Mouse (Mus musculus) heart, adult 9 months (tissue): ENCODE measurements around the gene Fosl1.

ENCODE experiments used
- DNase-seq, 2 experiments: peaks; one replicate each; pipeline ENCODE4 v3.0.0; 2022; ENCODE audit warnings: low spot score in 2 of 2

Fosl1 gene

DNA sequence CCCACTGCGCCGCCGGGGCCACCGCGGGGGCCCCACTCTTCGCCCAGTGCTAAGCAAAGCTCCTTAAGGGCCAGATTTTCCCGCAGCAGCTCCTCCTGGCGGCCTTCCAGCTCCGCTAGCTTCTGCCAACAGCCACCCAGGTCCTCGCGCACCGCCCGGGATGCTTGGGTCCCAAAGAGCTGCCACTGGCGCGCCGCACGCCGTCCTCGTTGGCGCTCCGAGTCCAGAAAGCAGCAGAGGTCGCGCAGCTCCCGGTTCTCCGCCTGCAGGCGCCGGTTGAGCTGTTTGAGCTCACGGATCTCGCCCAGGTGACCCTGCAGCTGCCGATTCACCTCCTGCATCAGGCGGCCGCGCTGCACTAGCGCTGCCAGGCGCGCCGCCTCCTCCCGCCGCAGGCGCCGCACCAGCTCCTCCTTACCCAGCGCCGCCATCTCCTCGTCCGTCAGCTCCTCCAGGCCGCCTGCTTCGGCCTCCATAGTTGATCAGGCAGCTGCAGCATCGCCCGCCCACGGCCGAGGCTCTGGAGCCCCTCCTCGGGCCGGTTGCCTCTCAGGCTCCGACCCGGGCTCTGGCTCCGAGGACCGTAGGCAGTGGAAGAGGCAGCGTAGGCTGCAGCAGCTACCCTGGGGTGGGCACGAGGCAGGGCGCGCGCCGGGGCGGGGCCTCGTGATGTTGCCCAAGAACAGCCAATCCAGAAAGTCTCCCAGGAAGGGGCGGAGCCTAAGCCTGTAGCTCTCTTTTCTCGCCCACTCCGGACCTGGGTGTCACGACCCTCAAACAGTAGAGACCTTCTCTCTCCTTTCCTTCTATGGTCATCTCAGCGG is 9.8 kb downstream of the Fosl1 start:
- peak; percentile 97 to 98 for DNase-seq

DNA sequence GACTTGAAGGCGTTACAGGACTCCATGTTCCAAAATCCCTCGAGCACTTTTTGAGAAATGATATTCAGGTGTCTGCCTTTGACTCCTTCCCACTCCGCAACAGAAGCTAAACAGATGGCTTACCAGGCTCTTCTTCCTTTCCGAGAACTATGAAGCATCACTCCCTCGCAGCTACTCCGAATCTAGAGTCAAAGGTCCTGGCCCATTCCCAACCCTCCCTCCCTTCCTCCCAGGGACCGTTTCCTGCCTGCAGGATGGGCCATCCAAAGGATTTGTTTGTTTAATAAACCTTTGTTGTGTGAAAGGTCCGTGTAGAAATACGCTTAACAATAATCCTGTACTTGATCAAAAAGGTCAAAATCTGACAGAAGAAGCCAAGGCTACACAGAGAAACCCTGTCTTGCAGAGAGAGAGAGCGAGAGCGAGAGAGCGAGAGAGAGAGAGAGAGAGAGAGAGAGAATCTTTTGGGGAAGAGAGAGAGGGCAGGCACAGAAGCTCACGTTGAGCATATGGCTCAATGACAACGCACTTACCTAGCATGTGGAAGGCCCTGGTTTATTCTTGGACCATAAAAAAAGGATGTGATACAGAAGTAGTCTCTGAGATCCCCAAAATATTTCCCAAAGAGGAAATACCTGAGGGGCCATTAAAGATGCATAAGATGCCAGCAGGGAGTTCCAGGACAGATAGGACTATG is 10.5 kb downstream of the Fosl1 start, which contains the start of gene Ccdc85b:
Gene Ccdc85b, minus strand, starts transcription at position 149 of the 697 bp plus-strand sequence.
- DNase-seq, result no peak

- no peak for DNase-seq
Measured at GRCm38 (mm10) chr19:5459019-5459418, 11.7 kb downstream of the Fosl1 start.

DNA sequence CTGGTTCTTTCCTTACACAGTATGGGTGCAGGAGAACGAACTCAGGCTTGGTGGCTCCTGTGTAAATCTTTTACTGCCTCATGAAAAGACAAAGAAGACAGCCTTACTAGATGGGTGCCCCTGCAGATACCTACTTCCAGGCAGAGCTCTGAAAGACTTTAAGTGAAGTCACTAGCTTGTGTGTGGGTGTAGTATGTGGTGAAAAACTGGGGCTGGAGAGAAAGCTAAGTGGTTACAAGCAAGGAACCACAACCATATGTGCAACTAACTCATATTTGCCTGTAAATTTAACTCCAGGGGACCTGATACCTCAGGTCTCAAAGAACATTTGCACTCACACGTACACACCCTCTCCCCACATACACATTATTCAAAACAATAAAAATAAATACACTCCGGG is 12.5 kb downstream of the Fosl1 start:
- DNase-seq, result no peak

GRCm38 (mm10) chr19:5460465-5460911 is 13.1 kb downstream of the Fosl1 start, which contains the start of gene Fibp:
Gene Fibp (plus strand): TSS chr19:5460615.
- peak; percentile 87 to 88 for DNase-seq

DNA sequence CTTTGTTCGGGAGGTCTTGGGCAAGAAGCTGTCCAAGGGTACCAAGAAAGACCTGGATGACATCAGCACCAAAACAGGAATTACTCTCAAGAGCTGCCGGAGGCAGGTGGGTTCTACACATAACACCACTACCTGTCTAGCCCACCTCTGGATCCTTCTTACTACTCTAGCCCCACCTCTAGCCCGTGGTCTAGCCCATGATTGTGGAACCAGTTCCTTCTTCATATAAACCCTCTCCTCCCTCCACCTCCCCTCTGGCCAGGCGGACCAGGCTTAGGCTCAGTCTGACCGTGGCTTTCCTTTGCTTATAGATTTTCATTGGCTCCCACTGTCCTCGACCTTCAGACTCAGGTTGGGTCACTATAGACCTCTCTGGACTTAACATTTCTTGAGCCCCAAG is 14.1 kb downstream of the Fosl1 start:
- no peak for DNase-seq

GRCm38 (mm10) chr19:5463212-5463611 is 15.9 kb downstream of the Fosl1 start:
- no peak for DNase-seq

DNA sequence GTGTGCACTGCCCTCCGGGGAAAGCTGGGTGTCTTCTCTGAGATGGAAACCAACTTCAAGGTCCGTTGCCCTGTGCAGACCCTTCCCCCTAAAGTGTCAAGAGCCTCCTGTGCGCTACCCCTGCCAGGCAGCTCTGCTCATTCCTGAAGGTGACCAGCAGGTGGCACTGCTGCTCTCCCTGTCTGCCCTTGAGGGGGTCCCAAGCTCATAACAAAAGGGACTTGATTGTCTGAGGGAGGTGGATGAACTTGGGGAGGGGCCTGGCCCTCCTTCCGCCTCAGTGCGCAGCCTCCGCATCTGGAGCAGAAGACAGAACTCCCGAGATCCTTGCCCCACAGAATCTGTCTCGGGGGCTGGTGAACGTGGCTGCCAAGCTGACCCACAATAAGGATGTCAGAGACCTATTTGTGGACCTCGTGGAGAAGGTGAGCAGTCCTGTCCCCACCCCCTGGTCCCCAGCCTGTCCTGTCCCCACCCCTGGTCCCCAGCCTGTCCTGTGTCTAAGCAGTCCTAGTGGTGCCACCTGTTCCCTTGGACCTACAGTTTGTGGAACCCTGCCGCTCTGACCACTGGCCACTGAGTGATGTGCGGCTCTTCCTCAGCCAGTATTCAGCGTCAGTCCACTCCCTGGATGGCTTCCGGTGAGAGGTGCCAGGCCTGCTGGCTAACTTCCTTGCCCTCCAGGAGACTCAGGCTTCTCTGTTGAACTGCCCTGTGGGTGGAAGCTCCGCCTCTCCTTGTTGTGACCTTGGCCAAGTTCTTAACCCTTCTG is 16.6 kb downstream of the Fosl1 start:
- DNase-seq, result peak in 1 of 2 experiments; percentile 42

DNA sequence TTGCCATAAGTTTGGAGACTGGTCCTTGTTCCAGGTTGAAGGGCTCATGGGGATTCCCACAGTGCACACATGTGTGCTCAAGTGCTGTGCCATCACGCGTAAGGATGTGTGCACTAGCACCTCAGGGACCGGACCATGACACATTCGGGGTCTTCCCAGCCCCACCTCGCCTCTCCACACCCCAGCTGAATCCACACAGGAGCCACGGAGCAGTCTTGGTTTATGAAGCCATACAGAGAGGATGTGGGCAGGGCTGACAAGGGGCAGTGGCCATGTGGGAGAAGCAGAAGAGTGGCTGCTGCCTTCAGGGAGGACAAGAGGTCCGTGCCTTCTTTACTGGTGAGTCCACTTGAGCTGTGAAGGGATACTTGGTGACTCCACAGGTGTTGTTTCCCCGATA is 17.7 kb downstream of the Fosl1 start:
- DNase-seq, result no peak

DNA sequence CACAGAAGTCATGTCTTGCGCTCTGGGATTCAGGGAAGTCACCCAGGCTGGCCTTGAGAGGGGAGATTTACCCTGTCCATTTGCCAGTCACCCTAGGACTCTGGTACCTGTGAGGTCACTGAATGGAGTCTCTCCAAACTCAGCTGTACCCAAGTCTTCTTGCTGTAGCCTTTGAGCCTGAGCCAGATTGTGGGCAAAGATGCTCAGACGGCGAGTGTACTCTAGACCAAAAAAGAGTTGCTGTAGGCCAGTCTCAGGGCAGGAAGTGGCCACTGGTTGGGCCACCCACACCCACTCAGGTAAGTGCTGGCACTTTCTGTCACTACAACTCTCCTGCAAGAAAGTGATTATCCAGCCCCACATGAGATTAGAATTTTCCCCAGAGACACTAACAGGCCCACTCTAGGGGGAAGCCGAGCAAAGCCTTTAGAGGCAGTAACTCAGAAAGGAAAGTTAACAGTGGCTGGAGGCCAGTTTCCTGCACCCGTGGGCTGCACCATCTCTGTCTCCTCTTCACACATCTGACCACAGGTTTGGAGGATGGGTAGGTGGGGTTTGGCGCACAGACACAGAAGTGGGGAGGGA is 19.7 kb downstream of the Fosl1 start:
- DNase-seq, result no peak

DNA sequence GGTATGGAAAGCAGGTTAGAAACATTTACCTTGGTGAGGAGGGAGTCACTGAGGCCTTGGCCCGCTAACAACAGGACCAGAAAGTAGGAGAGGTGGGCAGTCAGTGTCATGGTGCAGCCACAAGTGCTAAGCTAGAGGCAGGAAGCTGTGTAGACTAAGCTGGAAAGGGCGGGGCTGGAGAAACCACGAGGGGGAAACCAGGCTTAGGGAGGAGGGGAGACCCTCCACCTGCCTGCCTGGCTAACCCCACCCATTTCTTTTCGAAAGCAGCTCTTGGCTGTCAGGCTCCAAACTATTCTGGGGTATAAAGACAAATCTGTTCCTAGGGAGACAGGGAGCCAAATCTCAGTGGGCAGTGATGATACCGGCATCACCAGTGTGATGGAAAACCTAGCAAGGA is 21.0 kb downstream of the Fosl1 start, which contains the start of gene Ctsw:
Gene Ctsw, minus strand, starts transcription at position 134 of the 400 bp plus-strand sequence.
- DNase-seq, result no peak

DNA sequence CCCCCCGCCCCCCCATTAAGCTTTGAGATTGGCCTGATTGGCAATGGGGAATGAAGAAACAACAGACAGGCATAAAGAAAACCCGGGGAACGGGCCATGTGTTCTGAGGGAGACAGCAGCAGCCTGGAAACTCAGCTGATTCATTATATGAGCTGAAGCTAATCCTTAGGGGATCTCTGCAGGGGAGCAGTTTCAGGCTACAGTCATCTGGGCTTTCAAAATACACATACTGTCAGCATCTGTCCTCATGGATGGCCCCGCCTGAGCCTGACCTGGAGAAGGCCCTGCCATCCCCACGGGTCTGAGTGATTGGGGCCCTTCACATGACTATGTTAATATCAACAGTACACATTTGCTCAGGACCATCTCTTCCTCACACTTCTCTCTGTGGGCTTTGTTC is 24.5 kb downstream of the Fosl1 start:
- DNase-seq, result no peak

- no peak for DNase-seq
Measured at GRCm38 (mm10) chr19:5472857-5473256, 25.5 kb downstream of the Fosl1 start.

DNA sequence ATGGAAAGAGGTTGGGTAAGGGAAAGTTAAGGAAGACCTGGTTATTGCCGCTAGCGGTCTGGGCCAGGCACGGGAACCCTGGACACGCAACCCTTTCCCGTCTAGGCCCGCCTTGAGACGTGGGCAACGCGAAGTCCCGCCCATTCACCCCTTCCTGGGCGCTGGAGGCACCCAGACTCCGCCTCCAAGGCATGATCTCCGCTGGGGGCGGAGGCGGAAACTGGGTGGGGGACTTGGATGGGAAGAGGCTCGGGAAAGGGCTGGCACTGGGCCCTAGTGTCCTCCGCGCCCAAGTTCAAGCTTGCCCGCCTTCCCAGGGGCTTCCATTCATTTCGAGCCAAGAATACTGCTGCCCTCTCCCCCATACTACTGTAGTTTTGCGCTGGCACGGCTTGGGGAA is 26.4 kb downstream of the Fosl1 start, which contains the start of gene Efemp2:
Gene Efemp2, plus strand, starts transcription at position 235 of the 400 bp plus-strand sequence.
- peak; percentile 83 to 89 for DNase-seq

GRCm38 (mm10) chr19:5474281-5475068 is 27.1 kb downstream of the Fosl1 start:
- DNase-seq, result peak in 1 of 2 experiments; percentile 37

- DNase-seq, result no peak
Measured at GRCm38 (mm10) chr19:5475069-5475714, 27.8 kb downstream of the Fosl1 start.

GRCm38 (mm10) chr19:5477004-5477667 is 29.8 kb downstream of the Fosl1 start:
- DNase-seq, result no peak

GRCm38 (mm10) chr19:5477668-5478300 is 30.4 kb downstream of the Fosl1 start:
- no peak for DNase-seq

DNA sequence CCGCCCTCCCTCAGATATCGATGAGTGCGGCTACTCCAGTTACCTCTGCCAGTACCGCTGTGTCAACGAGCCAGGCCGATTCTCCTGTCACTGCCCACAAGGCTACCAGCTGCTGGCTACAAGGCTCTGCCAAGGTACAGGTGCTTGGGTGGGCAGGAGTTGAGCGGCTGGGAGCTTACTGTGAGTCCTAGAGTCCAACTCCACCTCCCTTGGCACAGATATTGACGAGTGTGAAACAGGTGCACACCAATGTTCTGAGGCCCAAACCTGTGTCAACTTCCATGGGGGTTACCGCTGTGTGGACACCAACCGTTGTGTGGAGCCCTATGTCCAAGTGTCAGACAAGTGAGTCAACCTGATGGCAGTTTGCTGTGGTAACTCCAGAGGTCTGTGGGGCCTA is 32.7 kb downstream of the Fosl1 start:
- no peak for DNase-seq
